Mouse (Mus musculus) heart, embryonic 16.5 days (tissue): ENCODE measurements around the gene Commd6. TPM values are rescaled to one million over a fixed set of nuclear protein-coding genes. Genes with fewer than 3 reads are reported as not detected.
"Not testable (repeated sequence)": the region's sequence is repeated elsewhere in the genome, so short reads cannot be mapped to it uniquely, and the experiment has no call there.

Experiments used
- ATAC-seq: fragments of 200-750 bp; cut with Nextera tagmentation; replicated peaks from 2 replicates; pipeline ENCODE4 v1.8.0; 2017; ENCODE audit warnings: moderate number of reproducible peaks; ENCODE audit not compliant: insufficient read depth, low FRiP score; ENCODE audit errors: extremely low read depth
- H3K27ac ChIP-seq: fragments of 300-500 bp; sonication (generic); 2 replicates; pipeline ENCODE4 v1.5.1; 2014; ENCODE audit warnings: mild to moderate bottlenecking, low read length, control low read depth, moderate library complexity
- H3K27me3 ChIP-seq: fragments of 300-500 bp; sonication (generic); 2 replicates; pipeline ENCODE4 v1.6.1; 2014; ENCODE audit warnings: low read length, mixed read lengths; ENCODE audit not compliant: control insufficient read depth, insufficient read depth
- H3K36me3 ChIP-seq: fragments of 300-500 bp; sonication (generic); 2 replicates; pipeline ENCODE4 v1.6.1; 2014; ENCODE audit not compliant: control insufficient read depth, insufficient read depth
- H3K4me1 ChIP-seq: fragments of 300-500 bp; sonication (generic); 2 replicates; pipeline ENCODE4 v1.6.1; 2014; ENCODE audit warnings: low read length, mixed read lengths; ENCODE audit not compliant: control insufficient read depth, insufficient read depth
- H3K4me2 ChIP-seq: fragments of 300-500 bp; sonication (generic); 2 replicates; pipeline ENCODE4 v1.6.1; 2014; ENCODE audit warnings: low read depth, mild to moderate bottlenecking, control low read depth, low read length
- H3K4me3 ChIP-seq: fragments of 300-500 bp; sonication (generic); 2 replicates; pipeline ENCODE4 v1.5.1; 2014; ENCODE audit warnings: mild to moderate bottlenecking, control low read depth, low read length
- H3K9ac ChIP-seq: fragments of 300-500 bp; sonication (generic); 2 replicates; pipeline ENCODE4 v1.6.1; 2014; ENCODE audit warnings: low read length, control low read depth
- H3K9me3 ChIP-seq: fragments of 300-500 bp; sonication (generic); replicated peaks from 2 replicates; pipeline ENCODE4 v1.6.1; 2016; ENCODE audit warnings: low read length; ENCODE audit not compliant: control insufficient read depth
- WGBS: fragments of 180-500 bp; shearing (Covaris S2); extraction: QIAGEN DNeasy Blood & Tissue Kit; methylation state at CpG from one replicate; pipeline ENCODE4 v1.1.7; 2014; 5-methylcytosine and 5-hydroxymethylcytosine counted together
- polyA plus RNA-seq: library from polyadenylated mRNA; unstranded; fragments of >200 nt; fragmentation: Nextera tagmentation; extraction: Ambion mirVana; gene quantifications from 2 replicates; pipeline ENCODE4 v1.2.1, GENCODE M21; 2015

Gene Commd6
- polyA plus RNA-seq, 1 experiment from 2014 or later, result 75.3 TPM

- H3K4me3 ChIP-seq, result no peak overlapping the region
- peaks cover 9% of the 10 kb centered on the region; the same call in 1 of the 2 replicates for H3K36me3 ChIP-seq
- no peak overlapping the region for H3K27ac ChIP-seq
- H3K9ac ChIP-seq, result no peak overlapping the region
- H3K4me1 ChIP-seq, result peaks cover 12% of the 10 kb centered on the region
- no peaks in the 10 kb centered on the region for H3K9me3 ChIP-seq
- no peak overlapping the region for H3K4me2 ChIP-seq
- no peak for ATAC-seq
- 82% methylated on average over 12 of the region's 14 CpGs for WGBS
- no peaks in the 10 kb centered on the region for H3K27me3 ChIP-seq
These were observed 43.3 kb downstream of the Commd6 start for GRCm38 (mm10) chr14:101597096-101597715.

- WGBS, result 93% methylated on average over 9 of the region's 9 CpGs
- H3K27ac ChIP-seq, result no peak overlapping the region
- no peaks in the 10 kb centered on the region for H3K27me3 ChIP-seq
- no peaks in the 10 kb centered on the region for H3K9me3 ChIP-seq
- H3K4me3 ChIP-seq, result no peak overlapping the region
- ATAC-seq, result no peak
- peaks cover 9% of the 10 kb centered on the region; the same call in 1 of the 2 replicates for H3K36me3 ChIP-seq
- no peak overlapping the region for H3K4me2 ChIP-seq
- H3K4me1 ChIP-seq, result peaks cover 12% of the 10 kb centered on the region
- H3K9ac ChIP-seq, result no peak overlapping the region
These were observed 43.8 kb downstream of the Commd6 start for GRCm38 (mm10) chr14:101596691-101597090.

- Histone ChIP-seq H3K9me3 (no peaks in the 10 kb centered on the region), H3K27me3 (no peaks in the 10 kb centered on the region), H3K9ac (no peak overlapping the region), H3K4me3 (no peak overlapping the region), H3K36me3 (peaks cover 9% of the 10 kb centered on the region; the same call in 1 of the 2 replicates), H3K4me1 (peaks cover 12% of the 10 kb centered on the region), H3K4me2 (no peak overlapping the region), H3K27ac (peak overlapping the region; percentile 14; the same call in 1 of the 2 replicates)
- WGBS, result 69% methylated on average over 13 of the region's 13 CpGs
- ATAC-seq, result peak; percentile 30; the same call in 1 of the 2 replicates
These were observed 45.0 kb downstream of the Commd6 start for GRCm38 (mm10) chr14:101595301-101596080.

DNA sequence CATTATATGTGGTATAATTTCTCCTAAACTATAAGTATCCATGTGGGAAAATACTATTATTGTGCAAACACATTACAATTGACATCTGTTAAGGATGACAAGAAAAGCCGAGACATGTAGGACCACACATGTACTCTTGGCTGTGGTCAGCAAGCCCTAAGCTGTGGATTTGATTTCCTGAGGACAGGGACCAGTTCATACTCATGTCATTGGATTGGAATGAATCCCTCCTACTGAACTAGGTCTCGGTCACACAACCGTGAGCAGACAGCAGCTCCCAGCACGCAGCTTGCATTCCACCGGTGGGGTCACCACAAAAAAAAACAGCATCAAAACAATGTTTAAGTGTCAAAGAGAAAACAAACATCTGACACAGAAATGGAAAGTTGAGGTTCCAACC, 46.5 kb downstream of the Commd6 start:
- Histone ChIP-seq H3K27me3 (no peaks in the 10 kb centered on the region), H3K4me3 (no peak overlapping the region), H3K27ac (no peak overlapping the region), H3K9ac (no peak overlapping the region), H3K4me2 (no peak overlapping the region), H3K9me3 (no peaks in the 10 kb centered on the region), H3K4me1 (peaks cover 12% of the 10 kb centered on the region), H3K36me3 (peaks cover 7% of the 10 kb centered on the region; the same call in 1 of the 2 replicates)
- 55% methylated on average over 5 of the region's 5 CpGs for WGBS
- no peak for ATAC-seq

DNA sequence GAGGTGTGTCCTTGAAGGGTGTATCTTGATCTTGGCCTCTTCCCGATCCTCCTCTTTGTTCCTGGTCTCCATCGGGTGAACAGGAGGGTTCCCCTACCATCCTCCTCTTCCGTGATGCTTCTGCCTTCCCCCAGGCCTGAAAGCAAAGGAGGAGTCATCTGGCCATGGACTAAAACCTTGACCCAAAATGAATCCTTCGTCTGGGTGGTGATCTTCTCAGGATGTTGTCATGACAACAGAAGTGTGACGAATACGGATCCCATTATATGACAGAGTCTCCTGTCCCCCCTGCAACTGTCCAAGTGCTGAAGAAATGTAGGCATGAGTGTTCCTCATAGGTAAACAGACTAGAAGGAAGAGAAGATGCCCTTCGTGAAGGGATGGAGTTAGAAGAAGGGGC, 47.1 kb downstream of the Commd6 start:
- Histone ChIP-seq H3K9me3 (no peaks in the 10 kb centered on the region), H3K27ac (no peak overlapping the region), H3K4me1 (peaks cover 12% of the 10 kb centered on the region), H3K4me2 (no peak overlapping the region), H3K9ac (no peak overlapping the region), H3K36me3 (peaks cover 7% of the 10 kb centered on the region; the same call in 1 of the 2 replicates), H3K27me3 (no peaks in the 10 kb centered on the region), H3K4me3 (no peak overlapping the region)
- 79% methylated on average over 7 of the region's 7 CpGs for WGBS
- ATAC-seq, result no peak

- 80% methylated on average over 5 of the region's 5 CpGs for WGBS
- Histone ChIP-seq H3K9ac (no peak overlapping the region), H3K27me3 (no peaks in the 10 kb centered on the region), H3K4me3 (no peak overlapping the region), H3K9me3 (no peaks in the 10 kb centered on the region), H3K4me2 (no peak overlapping the region), H3K36me3 (peaks cover 5% of the 10 kb centered on the region; the same call in 1 of the 2 replicates), H3K27ac (no peak overlapping the region), H3K4me1 (peaks cover 31% of the 10 kb centered on the region)
- no peak for ATAC-seq
These were observed 49.4 kb downstream of the Commd6 start for GRCm38 (mm10) chr14:101591101-101591500.

DNA sequence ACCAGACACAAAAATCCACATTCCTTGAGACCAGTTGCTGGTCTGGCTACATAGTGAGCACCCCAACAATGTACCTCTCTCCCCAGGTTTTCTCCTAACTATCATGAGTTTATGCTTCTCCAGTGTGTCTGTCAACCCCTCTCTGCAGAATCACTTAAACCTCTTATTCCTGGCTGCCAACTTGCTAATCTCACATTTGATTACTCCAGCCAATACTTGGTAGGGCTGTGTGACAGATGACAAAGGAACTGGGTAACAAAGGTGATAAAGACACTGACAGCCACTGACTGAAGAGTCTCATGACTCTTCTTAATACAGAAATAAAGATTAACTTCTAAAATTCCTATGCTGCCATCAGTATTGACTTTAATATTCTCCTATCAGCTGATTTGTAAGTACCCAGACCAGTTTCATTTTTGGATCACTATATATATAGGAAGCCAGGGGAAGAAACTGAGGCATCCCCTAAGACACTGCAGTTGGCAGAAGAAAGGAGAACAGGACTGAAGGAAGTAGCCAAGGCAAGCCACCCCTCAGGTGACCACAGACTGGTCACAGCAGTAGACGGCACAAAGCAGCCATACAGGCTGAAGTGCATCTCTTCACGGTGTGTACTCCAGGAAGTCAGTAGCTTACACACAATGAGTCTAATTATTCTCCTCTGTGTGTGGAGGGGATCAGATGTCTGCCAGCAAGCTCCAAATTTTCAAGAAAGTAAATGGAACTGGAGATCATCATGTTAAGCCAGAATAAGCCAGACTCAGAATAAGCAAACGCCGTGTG, 52.1 kb downstream of the Commd6 start:
- Histone ChIP-seq H3K27ac (peak overlapping the region; percentile 35; the same call in 1 of the 2 replicates), H3K4me1 (peaks cover 30% of the 10 kb centered on the region), H3K4me2 (peak overlapping the region; percentile 23)
- not testable (repeated sequence) for H3K27me3 ChIP-seq, H3K36me3 ChIP-seq, H3K4me3 ChIP-seq, H3K9ac ChIP-seq, H3K9me3 ChIP-seq
- 65% methylated on average over 2 of the region's 4 CpGs for WGBS
- ATAC-seq, result peak; percentile 53; the same call in 1 of the 2 replicates

- H3K4me2 ChIP-seq, ATAC-seq, H3K9ac ChIP-seq, H3K9me3 ChIP-seq, H3K4me3 ChIP-seq, H3K36me3 ChIP-seq, H3K27me3 ChIP-seq: not testable (repeated sequence)
- 72% methylated on average over 4 of the region's 6 CpGs for WGBS
- peaks cover 30% of the 10 kb centered on the region for H3K4me1 ChIP-seq
- peak overlapping the region; percentile 58; the same call in 1 of the 2 replicates for H3K27ac ChIP-seq
These were observed 53.0 kb downstream of the Commd6 start for GRCm38 (mm10) chr14:101587366-101588040.
